Mouse (Mus musculus) erythroid progenitor cell, adult 5-6 weeks (primary cell): Measurements from ENCODE around the gene Cacng8. TPM values are rescaled to one million over a fixed set of nuclear protein-coding genes. Genes with fewer than 3 reads are reported as not detected.

Source experiments
- ATAC-seq: replicated peaks from 2 replicates; pipeline ENCODE4 v1.8.0; 2016; ENCODE audit warnings: moderate number of reproducible peaks, mild to moderate bottlenecking, moderate TSS enrichment, inconsistent platforms; ENCODE audit not compliant: poor library complexity, low FRiP score, severe bottlenecking
- total RNA-seq, 2 experiments: library from RNA; stranded (forward) in 1 of 2; stranded (reverse) in 1 of 2; fragments of 150-400 nt in 1 of 2; fragments of 186-747, 209-891 nt in 1 of 2; gene quantifications; 2 replicates each; pipeline versions ENCODE4 v1.2.3 to v1.2.4; 2015 to 2017; ENCODE audit warnings: low replicate concordance in 2 of 2

Cacng8 gene
- total RNA-seq, 2 experiments from 2014 or later, result not detected

DNA sequence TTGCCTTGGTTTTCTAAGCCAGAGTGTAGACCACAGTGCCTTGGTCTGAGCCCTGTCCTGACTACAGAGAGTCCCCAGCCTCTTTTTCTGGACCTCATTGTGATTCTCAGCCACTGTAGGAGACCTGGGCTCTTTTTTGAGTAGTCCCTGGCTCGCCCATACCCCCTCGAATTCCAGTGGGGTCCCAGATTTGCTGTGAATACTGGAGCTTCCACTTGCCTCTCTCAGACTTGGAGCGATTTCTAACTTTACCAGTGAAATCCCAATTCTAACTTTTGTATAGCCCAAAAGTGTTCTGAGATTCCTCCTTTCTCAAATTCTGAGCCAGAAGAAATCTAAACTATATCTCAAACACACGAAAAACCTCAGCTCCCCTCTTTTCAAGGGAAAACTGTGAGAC is 33.4 kb downstream of the Cacng8 start, which contains the start of gene Cacng6:
TSS of gene Cacng6 (plus strand) at position 301 of the 400 bp plus-strand sequence.
- no peak for ATAC-seq

GRCm38 (mm10) chr7:3425141-3425540 is 34.7 kb downstream of the Cacng8 start:
- ATAC-seq, result no peak

- ATAC-seq, result no peak
Measured at GRCm38 (mm10) chr7:3430161-3430560, 39.7 kb downstream of the Cacng8 start.

DNA sequence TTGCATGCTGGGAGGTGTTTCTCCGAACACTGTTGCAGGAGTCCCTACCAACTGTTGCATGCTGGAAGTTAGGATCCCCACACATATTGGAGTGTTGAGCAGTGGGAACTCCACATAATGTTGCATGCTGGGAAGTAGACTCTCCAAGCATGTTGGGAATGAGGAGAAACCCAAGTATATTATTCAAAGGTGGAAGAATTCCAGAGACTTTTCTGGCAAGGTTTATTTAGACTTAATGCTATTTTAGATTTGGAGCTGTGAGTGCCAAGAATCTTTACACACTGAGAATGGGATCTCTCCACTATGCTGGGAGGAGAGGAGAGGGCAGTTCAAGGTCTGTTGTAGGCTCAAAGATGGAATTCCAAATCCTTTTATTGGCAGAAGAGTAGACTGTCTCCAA is 41.6 kb downstream of the Cacng8 start:
- no peak for ATAC-seq

- no peak for ATAC-seq
Measured at GRCm38 (mm10) chr7:3437941-3438340, 47.5 kb downstream of the Cacng8 start.

DNA sequence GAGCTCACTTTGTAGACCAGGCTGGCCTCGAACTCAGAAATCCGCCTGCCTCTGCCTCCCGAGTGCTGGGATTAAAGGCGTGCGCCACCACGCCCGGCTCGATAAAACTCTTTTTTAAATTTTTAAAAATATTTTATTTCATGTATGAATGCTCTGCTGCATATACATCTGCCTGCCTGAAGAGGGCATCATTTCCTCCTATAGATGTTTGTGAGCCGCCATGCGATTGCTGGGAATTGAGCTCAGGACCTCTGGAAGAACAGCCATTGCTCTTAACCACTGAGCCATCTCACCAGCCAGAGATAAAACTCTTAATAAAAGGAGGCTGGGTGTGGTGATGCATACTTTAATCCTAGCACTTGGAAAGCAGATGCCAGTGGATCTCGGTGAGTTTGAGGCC is 49.5 kb downstream of the Cacng8 start:
- no peak for ATAC-seq

- no peak for ATAC-seq
Measured at GRCm38 (mm10) chr7:3440526-3440925, 50.0 kb downstream of the Cacng8 start.

DNA sequence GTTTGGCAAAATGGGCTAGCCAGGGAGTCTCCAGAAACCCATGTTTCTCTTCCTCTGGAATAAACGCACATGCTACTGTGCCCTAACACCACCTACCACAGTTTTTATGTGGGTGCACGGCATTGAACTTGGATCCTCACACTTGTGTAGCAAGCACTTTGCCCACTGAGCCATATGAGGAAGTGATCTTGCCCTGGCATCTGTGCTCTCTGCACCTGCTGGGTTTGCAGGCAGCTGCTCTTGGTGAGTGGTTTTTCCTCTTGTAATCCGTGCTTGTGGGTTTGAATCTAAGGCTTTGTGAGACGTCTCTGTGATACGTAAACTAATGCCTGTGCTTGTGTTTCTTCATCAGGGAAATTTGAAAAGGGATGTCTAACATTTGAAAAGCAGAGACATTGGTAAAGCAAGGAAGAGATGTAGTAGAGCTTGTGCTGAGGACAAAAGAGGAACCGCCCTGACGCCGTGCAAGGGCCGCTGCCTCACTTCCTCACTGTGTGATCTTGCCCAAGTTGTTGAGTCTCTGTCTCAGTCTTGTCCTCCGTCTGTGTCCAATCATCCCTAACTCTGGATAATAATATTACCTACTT is 52.1 kb downstream of the Cacng8 start:
- no peak for ATAC-seq

GRCm38 (mm10) chr7:3444678-3445077 is 54.2 kb downstream of the Cacng8 start:
- no peak for ATAC-seq

DNA sequence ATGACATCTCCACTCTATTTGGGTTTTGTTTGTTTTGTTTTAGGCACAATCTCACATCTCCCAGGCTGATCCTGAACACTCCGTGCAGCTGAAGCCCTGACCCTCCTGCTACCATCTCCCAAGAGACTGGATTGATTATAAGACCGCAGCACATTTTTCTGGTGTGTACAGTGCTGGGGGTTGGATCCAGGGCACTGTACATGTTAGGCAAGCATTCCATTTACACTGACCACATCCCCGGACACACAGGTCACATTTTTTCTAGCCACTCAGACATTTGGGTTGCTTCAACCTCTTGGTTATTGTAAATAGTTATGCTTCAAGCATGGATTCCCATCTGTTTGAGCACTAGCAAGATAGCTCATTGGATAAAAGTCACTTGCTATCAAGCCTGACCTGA is 56.1 kb downstream of the Cacng8 start:
- ATAC-seq, result no peak

- ATAC-seq, result no peak
Measured at GRCm38 (mm10) chr7:3447026-3447425, 56.5 kb downstream of the Cacng8 start.

DNA sequence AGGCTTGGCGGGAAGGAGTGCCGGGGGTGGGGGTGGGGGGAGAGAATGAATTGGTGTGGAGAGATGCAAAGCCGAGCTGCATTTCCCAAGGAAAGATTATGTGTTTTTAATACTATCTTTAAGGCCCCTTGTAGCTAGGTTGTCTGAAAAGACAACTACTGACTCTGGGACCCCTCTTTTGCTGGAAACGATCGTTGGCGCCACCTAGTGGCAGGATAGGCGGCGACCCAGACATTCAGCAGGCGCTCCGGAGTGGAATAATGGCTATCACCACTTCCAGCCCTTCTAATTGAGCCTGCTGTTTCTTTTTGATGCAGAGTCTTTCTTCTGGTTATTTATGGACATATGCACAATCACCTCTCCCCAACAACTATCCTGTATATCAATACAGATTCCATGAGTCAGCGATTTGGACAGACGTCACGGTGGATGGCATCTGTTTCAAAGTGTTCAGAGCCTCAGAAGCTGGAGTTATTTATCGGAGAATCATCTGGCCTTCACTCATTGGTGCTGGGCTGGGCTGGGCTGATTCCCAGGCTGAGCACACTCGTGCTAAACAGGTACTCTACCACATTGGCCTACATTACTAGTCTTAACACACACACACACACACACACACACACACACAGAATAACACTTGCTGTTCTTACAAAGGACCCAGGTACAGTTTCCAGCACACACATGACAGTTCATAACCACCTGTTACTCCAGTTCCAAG is 58.4 kb downstream of the Cacng8 start:
- no peak for ATAC-seq

DNA sequence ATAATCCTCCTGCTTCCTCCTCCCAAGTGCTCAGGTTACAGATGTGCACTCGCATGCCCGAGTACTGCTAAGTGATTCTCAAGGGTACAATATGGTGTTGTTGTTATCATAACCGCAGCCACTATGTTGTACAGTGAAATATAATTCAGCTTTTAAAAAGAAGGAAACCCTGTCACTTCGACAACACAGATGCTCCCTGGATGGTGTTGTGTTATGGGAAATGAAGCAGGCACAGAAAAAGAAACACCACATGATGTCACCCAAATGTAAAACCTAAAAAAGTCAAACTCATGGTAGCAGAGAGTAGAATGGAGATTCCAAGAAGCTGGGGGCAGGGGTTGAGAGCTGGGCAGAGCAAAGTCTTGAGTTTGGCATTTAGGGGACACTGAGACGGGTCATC is 60.2 kb downstream of the Cacng8 start:
- no peak for ATAC-seq

DNA sequence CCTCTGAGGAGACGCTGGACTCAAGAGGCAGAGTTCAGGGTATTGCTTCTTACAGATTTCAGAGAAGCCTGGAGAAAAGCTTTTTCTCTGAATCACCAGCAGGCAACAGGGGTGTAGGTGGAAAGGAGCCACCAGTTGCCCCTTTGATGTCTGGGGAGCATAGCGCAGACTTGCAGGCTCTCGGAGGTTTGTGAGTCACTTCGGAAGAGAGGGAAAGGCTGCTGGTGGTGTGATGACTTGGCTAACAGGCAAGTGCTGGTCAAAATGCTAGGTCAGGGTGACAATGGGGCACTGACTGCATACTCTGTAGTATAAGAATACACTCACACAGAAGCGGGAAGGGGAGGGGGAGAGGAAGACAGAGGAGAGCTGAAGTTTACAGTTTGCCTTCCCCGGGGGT is 60.7 kb downstream of the Cacng8 start:
- no peak for ATAC-seq

GRCm38 (mm10) chr7:3452821-3453485 is 62.5 kb downstream of the Cacng8 start:
- ATAC-seq, result no peak

DNA sequence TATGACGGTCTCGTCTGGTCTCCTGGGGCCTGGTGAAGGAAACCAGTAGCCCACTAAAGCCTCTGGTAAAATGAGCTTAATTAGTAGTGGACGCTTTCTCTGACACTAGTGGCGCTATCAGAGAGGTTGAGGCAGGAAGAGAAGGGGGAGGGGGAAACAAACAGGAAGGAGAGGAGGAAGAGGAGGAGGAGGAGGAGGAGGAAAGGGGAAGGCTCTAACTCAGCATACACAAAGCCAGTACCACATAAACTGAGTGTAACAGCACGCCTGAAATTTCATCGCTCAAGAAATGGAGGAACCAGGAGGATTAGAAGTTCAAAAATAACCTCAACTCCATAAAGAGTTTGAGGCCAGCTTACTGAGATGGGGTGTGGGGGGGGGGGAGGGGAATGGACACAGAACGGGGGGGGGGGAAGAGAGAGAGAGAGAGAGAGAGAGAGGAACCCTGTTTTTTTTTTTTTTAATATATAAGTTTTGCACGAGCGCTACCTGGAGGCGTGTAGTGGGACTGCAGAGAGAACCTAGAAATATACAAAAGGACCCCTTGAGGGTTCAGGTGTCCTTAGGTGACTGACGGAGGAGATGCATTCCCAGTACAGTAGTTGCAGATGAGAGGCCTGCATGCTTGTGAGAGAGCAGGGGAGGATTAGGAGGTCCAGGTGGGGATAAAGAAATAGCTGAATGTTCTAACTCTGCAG is 63.2 kb downstream of the Cacng8 start:
- ATAC-seq, result no peak

- no peak for ATAC-seq
Measured at GRCm38 (mm10) chr7:3457111-3457840, 66.8 kb downstream of the Cacng8 start.

- ATAC-seq, result no peak
Measured at GRCm38 (mm10) chr7:3457841-3458217, 67.3 kb downstream of the Cacng8 start.

GRCm38 (mm10) chr7:3460261-3460660 is 69.8 kb downstream of the Cacng8 start:
- no peak for ATAC-seq

DNA sequence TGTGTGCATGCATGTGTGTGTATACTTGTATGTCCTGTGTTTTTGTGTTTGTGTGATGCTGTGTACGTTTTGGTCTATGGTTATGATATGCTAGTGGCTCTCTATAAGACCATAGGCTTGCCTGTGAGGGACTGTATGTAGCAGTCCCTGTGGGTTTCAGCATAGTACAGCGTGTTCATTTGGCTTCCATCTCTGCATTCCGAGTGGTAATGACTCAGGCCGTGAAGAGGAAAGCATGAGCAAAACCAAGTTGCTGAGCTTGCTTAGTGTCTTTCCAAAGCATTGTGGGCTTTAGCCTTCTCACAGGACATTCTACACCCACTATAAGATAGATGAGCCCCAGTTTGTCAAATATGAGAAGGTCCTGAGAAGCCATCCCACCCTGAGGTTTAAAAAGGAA is 72.8 kb downstream of the Cacng8 start:
- no peak for ATAC-seq
